Mouse (Mus musculus) kidney, embryonic 15.5 days (tissue): ENCODE results near the gene Fam129c. TPM values are rescaled to one million over a fixed set of nuclear protein-coding genes. Genes with fewer than 3 reads are reported as not detected.

Experiments used
- ATAC-seq: fragments of 200-750 bp; cut with Nextera tagmentation; replicated peaks from 2 replicates; pipeline ENCODE4 v1.8.0; 2017; ENCODE audit warnings: moderate TSS enrichment; ENCODE audit not compliant: low FRiP score
- H3K27ac ChIP-seq: fragments of 300-500 bp; sonication (generic); 2 replicates; pipeline ENCODE4 v1.5.1; 2015; ENCODE audit warnings: mild to moderate bottlenecking, inconsistent platforms
- H3K27me3 ChIP-seq: fragments of 300-500 bp; sonication (generic); 2 replicates; pipeline ENCODE4 v1.6.1; 2015; ENCODE audit warnings: inconsistent platforms
- H3K36me3 ChIP-seq: fragments of 300-500 bp; sonication (generic); 2 replicates; pipeline ENCODE4 v1.6.1; 2015; ENCODE audit warnings: inconsistent platforms
- H3K4me1 ChIP-seq: fragments of 300-500 bp; sonication (generic); 2 replicates; pipeline ENCODE4 v1.6.1; 2015; ENCODE audit warnings: inconsistent platforms
- H3K4me2 ChIP-seq: fragments of 300-500 bp; sonication (generic); 2 replicates; pipeline ENCODE4 v1.6.1; 2015; ENCODE audit warnings: moderate library complexity, mild to moderate bottlenecking, inconsistent platforms
- H3K4me3 ChIP-seq: fragments of 300-500 bp; sonication (generic); replicated peaks from 2 replicates; pipeline ENCODE4 v1.5.1; 2015; ENCODE audit warnings: mild to moderate bottlenecking, inconsistent platforms
- H3K9ac ChIP-seq: fragments of 300-500 bp; sonication (generic); 2 replicates; pipeline ENCODE4 v1.6.1; 2015; ENCODE audit warnings: mild to moderate bottlenecking, inconsistent platforms
- H3K9me3 ChIP-seq: fragments of 300-500 bp; sonication (generic); replicated peaks from 2 replicates; pipeline ENCODE4 v1.6.1; 2016; ENCODE audit warnings: inconsistent platforms
- WGBS: fragments of 180-500 bp; shearing (Covaris S2); methylation state at CpG from one replicate; pipeline ENCODE4 v1.1.7; 2015; ENCODE audit warnings: mixed read lengths; 5-methylcytosine and 5-hydroxymethylcytosine counted together
- microRNA-seq: library from miRNA; unstranded; fragments of <30 nt; microRNA quantifications from one replicate; pipeline ENCODE4, GENCODE M21; 2016
- polyA plus RNA-seq: library from polyadenylated mRNA; unstranded; fragments of >200 nt; fragmentation: Nextera tagmentation; extraction: Ambion mirVana; gene quantifications from 2 replicates; pipeline ENCODE4 v1.2.1, GENCODE M21; 2015

Fam129c gene
- polyA plus RNA-seq, 1 experiment from 2014 or later, result 4.7 TPM

- H3K27ac ChIP-seq, result no peak overlapping the region
- 60% methylated on average over 8 of the region's 8 CpGs for WGBS
- ATAC-seq, result no peak
Measured at GRCm38 (mm10) chr8:71637149-71638095, 40.0 kb downstream of the Fam129c start.

GRCm38 (mm10) chr8:71638321-71638720, 40.9 kb downstream of the Fam129c start:
- 79% methylated on average over 6 of the region's 6 CpGs for WGBS
- Histone ChIP-seq H3K9ac (no peak overlapping the region), H3K4me2 (no peak overlapping the region), H3K36me3 (no peaks in the 10 kb centered on the region), H3K27me3 (peaks cover 31% of the 10 kb centered on the region), H3K4me3 (no peak overlapping the region), H3K9me3 (no peaks in the 10 kb centered on the region), H3K4me1 (peaks cover 14% of the 10 kb centered on the region), H3K27ac (no peak overlapping the region)
- ATAC-seq, result no peak

More at GRCm38 (mm10) chr8:71637149-71638095, 40.0 kb downstream of the Fam129c start:
- no peaks in the 10 kb centered on the region for H3K36me3 ChIP-seq
- no peak overlapping the region for H3K4me3 ChIP-seq
- H3K9ac ChIP-seq, result no peak overlapping the region
- peaks cover 7% of the 10 kb centered on the region; the same call in 1 of the 2 replicates for H3K9me3 ChIP-seq
- no peak overlapping the region for H3K4me2 ChIP-seq
- H3K27me3 ChIP-seq, result peaks cover 40% of the 10 kb centered on the region
- peaks cover 17% of the 10 kb centered on the region for H3K4me1 ChIP-seq

GRCm38 (mm10) chr8:71639318-71639717, 41.9 kb downstream of the Fam129c start:
- Histone ChIP-seq H3K27me3 (peaks cover 22% of the 10 kb centered on the region), H3K4me3 (no peak overlapping the region), H3K9ac (no peak overlapping the region), H3K4me2 (no peak overlapping the region), H3K4me1 (peaks cover 5% of the 10 kb centered on the region), H3K9me3 (no peaks in the 10 kb centered on the region), H3K36me3 (no peaks in the 10 kb centered on the region), H3K27ac (no peak overlapping the region)
- ATAC-seq, result no peak
- 85% methylated on average over 4 of the region's 4 CpGs for WGBS

- WGBS, result 83% methylated on average over 9 of the region's 9 CpGs
- no peak for ATAC-seq
- Histone ChIP-seq H3K9me3 (no peaks in the 10 kb centered on the region), H3K4me2 (no peak overlapping the region), H3K27me3 (no peaks in the 10 kb centered on the region), H3K27ac (peak overlapping the region; percentile 60), H3K4me1 (peaks cover 6% of the 10 kb centered on the region; the same call in 1 of the 2 replicates), H3K36me3 (no peaks in the 10 kb centered on the region), H3K9ac (no peak overlapping the region), H3K4me3 (no peak overlapping the region)
Measured at GRCm38 (mm10) chr8:71645510-71645909, 48.1 kb downstream of the Fam129c start.

GRCm38 (mm10) chr8:71654600-71654999, 57.2 kb downstream of the Fam129c start:
- H3K4me2 ChIP-seq, result peak overlapping the region; percentile 54
- 0 out of 2 replicates have a peak, but pooled peaks have one; percentile 24 for ATAC-seq
- H3K4me1 ChIP-seq, result peaks cover 16% of the 10 kb centered on the region
- H3K27ac ChIP-seq, result no peak overlapping the region
- H3K4me3 ChIP-seq, result peak overlapping the region; percentile 21; the same call in 1 of the 2 replicates
- H3K9ac ChIP-seq, result no peak overlapping the region
- H3K27me3 ChIP-seq, result peaks cover 68% of the 10 kb centered on the region
- H3K9me3 ChIP-seq, result no peaks in the 10 kb centered on the region
- no peaks in the 10 kb centered on the region for H3K36me3 ChIP-seq
- whole genome bisulfite sequencing, result 1% methylated on average over 24 of the region's 24 CpGs

Small RNAs within 50 kb of the gene (microRNA-seq; reads per million reads assigned to microRNA genes)
- gene Mir6769b, result not detected

Other genes with a start within 250 kb of the Fam129c start
- 103 and 105 TPM in 2 replicates for gene Use1, start 230.8 kb upstream of the Fam129c start, polyA plus RNA-seq
- gene Ocel1, start 226.3 kb upstream of the Fam129c start, polyA plus RNA-seq, result 6.6 and 7.1 TPM in 2 replicates
- 96.1 and 99.9 TPM in 2 replicates for gene Nr2f6, start 215.7 kb upstream of the Fam129c start, polyA plus RNA-seq
- 19.1 and 22.3 TPM in 2 replicates for gene Ushbp1, start 201.8 kb upstream of the Fam129c start, polyA plus RNA-seq
- 117 and 118 TPM in 2 replicates for gene Babam1, start 200.8 kb upstream of the Fam129c start, polyA plus RNA-seq
- 46.7 and 57.1 TPM in 2 replicates for gene Ankle1, start 191.6 kb upstream of the Fam129c start, polyA plus RNA-seq
- gene Abhd8, start 134.0 kb upstream of the Fam129c start, polyA plus RNA-seq, result 42.8 and 47.0 TPM in 2 replicates
- gene Mrpl34, start 132.7 kb upstream of the Fam129c start, polyA plus RNA-seq, result 178 and 198 TPM in 2 replicates
- gene Dda1, start 128.4 kb upstream of the Fam129c start, polyA plus RNA-seq, result 98.1 and 106 TPM in 2 replicates
- gene Ano8, start 111.7 kb upstream of the Fam129c start, polyA plus RNA-seq, result 1.4 and 2.0 TPM in 2 replicates
- gene Gtpbp3, start 109.5 kb upstream of the Fam129c start, polyA plus RNA-seq, result 21.3 and 22.9 TPM in 2 replicates
- gene Plvap, start 85.9 kb upstream of the Fam129c start, polyA plus RNA-seq, result 136 and 143 TPM in 2 replicates
- 0.52 and 1.2 TPM in 2 replicates for gene Ccdc194, start 71.9 kb upstream of the Fam129c start, polyA plus RNA-seq
- 50.2 and 53.0 TPM in 2 replicates for gene Bst2, start 60.2 kb upstream of the Fam129c start, polyA plus RNA-seq
- 98.3 and 99.8 TPM in 2 replicates for gene Mvb12a, start 54.7 kb upstream of the Fam129c start, polyA plus RNA-seq
- 10.6 and 12.8 TPM in 2 replicates for gene Tmem221, start 38.8 kb upstream of the Fam129c start, polyA plus RNA-seq
- 0.18 and 0.36 TPM in 2 replicates for gene Nxnl1, start 31.0 kb upstream of the Fam129c start, polyA plus RNA-seq
- gene Slc27a1, start 28.8 kb upstream of the Fam129c start, polyA plus RNA-seq, result 44.5 and 45.3 TPM in 2 replicates
- 232 and 247 TPM in 2 replicates for gene Pgls, start 5.5 kb upstream of the Fam129c start, polyA plus RNA-seq
- 67.7 and 78.0 TPM in 2 replicates for gene Colgalt1, start 13.3 kb downstream of the Fam129c start, polyA plus RNA-seq
- 0.80 and 1.2 TPM in 2 replicates for gene Unc13a, start 74.1 kb downstream of the Fam129c start, polyA plus RNA-seq
- 6.3 and 7.2 TPM in 2 replicates for gene Jak3, start 78.6 kb downstream of the Fam129c start, polyA plus RNA-seq
- 1.2 and 1.7 TPM in 2 replicates for gene Insl3, start 91.6 kb downstream of the Fam129c start, polyA plus RNA-seq
- 2.8 and 3.9 TPM in 2 replicates for gene B3gnt3, start 104.1 kb downstream of the Fam129c start, polyA plus RNA-seq
- 6.3 and 6.5 TPM in 2 replicates for gene Fcho1, start 128.1 kb downstream of the Fam129c start, polyA plus RNA-seq